Mouse (Mus musculus): ENCODE results near the gene Ccdc106. TPM values are rescaled to one million over a fixed set of nuclear protein-coding genes. Genes with fewer than 3 reads are reported as not detected.
"Not testable (repeated sequence)": the region's sequence is repeated elsewhere in the genome, so short reads cannot be mapped to it uniquely, and the experiment has no call there.

The Ccdc106 gene
- total RNA-seq, 2 experiments from 2014 or later = 59.7 to 59.9 TPM

DNA sequence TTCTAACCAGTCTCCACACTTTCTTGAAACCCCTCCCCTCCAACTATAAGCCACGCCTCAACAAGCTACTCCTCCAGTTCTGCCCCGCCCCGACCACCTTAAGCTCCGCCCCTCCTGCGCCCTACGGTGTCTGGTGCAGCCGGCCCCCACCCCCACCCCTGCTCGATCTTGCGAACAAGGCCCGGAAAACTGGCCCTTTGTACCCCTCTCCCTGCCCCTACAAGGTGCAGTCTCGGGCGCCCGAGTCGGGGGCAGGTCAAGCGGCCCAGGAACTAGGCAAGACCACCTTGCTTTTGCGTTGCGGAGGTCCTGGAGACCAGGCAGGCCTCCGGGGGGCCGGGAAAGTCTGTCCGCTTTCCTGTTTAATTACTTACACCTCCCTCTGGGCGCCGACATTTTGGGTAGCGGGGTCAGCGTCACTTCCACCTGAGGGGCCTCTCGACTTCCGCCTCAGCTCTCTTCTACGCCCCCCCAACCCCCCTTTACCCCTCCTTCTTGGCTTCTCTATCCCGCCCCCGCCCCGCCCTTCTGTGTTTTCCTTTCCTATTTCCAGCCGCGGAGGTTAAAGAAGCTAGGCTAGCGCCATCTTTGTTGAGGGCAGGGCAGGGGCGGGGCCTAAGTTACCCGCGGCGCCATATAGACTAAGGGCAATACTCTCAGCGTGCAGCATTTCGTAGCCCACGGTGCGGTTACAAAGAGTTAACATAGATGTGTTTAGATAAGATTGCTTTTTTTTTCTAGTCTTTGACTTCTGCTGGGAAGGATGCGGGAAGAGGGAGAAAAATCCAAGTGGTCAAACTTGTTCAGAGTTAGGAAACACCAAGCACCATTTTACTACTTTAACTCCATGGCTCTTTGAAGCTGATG lies 5.9 kb upstream of the Ccdc106 start, which contains the start of the genes Zfp524 and Fiz1:
Gene Zfp524 (plus strand): TSS at position 165 of the 867 bp plus-strand sequence.
Gene Fiz1 (minus strand): TSS at position 447 of the 867 bp plus-strand sequence.
- intact Hi-C loops (cut with DNase I) = no loop called here
- peak; percentile 96 for DNase-seq (ENCODE audit: extremely low spot score in 1 of 2, low spot score in 2 of 2)

DNA sequence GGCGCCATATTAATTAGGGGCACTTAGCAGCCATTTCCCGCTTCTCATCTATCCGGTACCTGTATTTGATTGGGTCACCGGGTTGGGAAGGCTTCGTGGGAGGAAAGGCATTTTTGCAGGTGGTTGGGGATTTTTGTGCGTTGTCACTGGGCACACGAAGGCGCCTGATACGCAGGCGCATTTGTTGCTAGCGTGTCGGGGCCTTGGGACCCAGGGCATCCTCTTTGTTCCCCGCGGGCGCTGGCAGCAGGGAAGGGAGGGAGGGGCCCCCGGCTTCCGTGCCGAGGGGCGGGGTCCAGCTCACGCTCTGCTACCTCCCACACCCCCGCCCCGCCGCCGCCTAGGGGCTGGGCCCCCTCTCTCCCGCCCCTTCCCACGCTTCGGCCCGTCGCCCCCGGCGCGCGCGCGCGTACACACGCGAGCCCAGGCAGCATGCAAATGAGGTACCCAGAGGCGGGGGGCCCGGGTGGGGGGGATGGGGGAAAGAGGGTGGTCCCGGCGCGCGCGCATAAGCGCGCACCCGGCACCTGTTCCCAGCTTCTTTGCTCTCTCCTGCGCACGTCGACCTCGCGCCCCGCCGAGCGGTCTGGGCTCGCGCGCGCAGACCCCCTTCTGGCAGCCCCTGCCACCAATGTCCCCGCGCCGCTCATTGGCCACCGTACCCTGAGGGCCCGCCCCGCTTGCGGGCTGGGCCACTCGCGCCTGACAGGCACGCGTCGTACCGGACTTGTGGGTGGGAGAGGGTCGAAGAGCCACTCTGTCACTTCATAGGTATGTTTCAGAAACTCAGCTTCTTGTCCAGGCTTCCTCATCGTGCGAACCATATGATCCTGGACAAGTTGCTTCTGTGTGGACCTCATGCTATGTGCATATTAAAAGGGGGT lies 5.0 kb upstream of the Ccdc106 start, which contains the start of gene Gm44973:
Gene Gm44973 (plus strand): TSS at position 379 of the 884 bp plus-strand sequence.
- intact Hi-C loops (cut with DNase I) = no loop called here
- peak; percentile 89 to 99 for DNase-seq (ENCODE audit: extremely low spot score in 1 of 2, low spot score in 2 of 2)

DNA sequence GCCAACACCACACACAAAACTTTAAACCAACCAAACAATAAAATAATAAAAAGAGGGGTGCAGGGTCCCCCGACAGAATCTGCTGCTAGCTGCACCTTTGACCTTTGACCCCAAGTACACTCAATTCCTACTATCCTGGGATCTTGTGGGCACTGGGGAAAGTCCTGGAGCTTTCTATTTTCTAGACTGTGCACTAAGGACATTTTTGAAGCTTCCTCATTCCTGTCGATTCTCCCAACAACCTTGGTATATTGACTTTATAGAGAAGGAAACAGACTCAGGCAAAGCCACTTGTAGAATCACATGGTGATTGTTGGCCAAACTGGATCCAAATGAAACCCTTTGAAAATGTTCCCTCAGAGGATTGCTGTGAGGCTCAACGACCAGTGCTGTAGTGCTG lies 4.3 kb upstream of the Ccdc106 start:
- intact Hi-C loops (cut with DNase I) = no loop called here
- DNase-seq (ENCODE audit: extremely low spot score in 1 of 2, low spot score in 2 of 2) = no peak

DNA sequence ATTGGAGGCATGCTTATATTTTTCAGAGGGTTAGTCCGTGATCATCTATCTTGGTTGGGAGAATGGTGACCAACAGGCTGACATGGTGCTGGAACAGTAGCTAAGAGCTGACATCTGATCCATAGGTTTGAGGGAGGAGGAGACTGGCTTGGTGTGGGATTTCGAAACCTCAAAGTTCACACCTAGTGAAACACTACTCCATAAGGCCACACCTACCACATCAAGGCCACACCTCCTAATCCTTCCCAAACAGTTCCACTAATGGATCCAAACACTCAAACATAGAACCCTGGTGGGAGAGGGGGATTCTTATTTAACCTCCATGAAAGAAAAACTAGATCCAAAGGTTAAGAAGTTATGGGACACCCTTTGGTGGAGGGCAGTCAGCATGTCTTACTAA lies 3.4 kb upstream of the Ccdc106 start:
- intact Hi-C loops (cut with DNase I) = no loop called here

DNA sequence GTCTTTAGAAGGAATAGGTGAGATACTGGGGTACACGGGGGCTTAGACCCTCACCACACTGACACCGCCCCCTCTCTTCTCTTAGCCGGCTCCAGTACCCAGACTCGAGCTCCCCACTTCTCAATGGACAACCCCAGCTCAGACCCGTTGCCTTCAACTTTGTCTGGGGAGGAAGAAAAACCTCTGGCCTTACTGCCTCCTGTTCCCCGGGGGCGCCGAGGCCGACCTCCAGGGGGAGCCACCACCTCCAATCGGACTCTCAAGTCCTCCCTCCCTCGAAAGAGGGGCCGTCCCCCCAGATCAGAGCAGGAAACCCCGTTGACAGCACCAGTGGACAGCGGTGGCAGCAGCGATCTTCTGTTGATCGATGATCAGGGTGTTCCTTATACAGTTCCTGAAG lies 3.0 kb upstream of the Ccdc106 start:
- intact Hi-C loops (cut with DNase I) = no loop called here
- DNase-seq (ENCODE audit: extremely low spot score in 1 of 2, low spot score in 2 of 2) = peak in 1 of 2 experiments; percentile 73

More for the DNA sequence above, 3.4 kb upstream of the Ccdc106 start:
- DNase-seq (ENCODE audit: extremely low spot score in 1 of 2, low spot score in 2 of 2) = no peak

DNA sequence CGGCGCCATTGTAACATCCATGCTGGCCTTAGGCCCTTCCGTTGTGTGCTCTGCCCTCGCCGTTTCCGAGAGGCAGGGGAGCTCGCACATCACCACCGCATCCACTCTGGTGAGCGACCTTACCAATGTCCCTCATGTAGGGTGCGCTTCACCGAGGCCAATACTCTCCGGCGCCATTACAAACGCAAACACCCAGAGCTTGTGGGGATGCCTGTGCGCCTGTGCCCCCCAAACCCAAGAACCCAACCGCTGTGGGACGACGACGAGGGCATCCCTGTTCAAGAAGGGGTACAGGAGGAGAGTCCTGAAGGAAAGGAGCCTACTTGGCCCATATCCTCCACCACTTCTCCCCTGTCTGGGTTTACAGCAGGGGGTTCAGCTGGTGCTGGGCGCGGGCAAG lies 2.4 kb upstream of the Ccdc106 start:
- peak in 1 of 2 experiments; percentile 27 for DNase-seq (ENCODE audit: extremely low spot score in 1 of 2, low spot score in 2 of 2)
- intact Hi-C loops (cut with DNase I) = no loop called here

DNA sequence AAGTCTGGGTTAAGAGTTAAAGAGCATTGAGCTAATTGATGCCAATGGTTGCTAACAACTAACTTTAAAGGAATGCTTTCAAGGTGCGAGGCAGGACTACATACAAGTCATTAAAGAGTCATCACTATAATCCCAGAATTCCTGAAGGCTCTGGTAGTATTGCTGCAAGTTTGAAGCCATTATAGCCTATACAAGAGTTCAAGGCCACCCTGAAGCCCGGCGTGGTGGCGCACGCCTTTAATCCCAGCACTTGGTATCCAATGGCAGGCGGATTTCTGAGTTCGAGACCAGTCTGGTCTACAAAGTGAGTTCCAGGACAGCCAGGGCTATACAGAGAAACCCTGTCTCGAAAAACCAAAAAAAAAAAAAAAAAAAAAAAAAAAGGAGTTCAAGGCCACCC lies 777 bp upstream of the Ccdc106 start:
- intact Hi-C loops (cut with DNase I) = not testable (repeated sequence)

DNA sequence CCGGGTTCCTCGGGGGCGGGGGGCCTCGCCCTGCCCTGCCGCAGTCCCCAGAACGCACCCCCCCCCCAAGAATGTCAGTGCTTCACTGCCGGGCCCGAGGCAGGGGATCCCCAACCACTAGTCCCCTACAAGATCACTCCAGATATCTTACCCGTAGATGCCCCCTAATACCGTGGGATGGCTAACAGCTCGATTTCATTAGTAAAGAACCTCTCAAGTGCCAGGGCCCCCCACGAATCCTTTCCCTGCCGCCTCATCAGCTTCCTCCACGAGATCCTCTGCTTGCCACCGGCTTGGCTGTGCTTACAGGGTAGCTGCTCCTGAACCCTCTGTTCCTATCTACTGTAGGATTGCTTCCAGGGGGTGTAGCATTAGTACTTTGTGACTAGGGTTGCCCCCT lies 332 bp downstream of the Ccdc106 start:
- intact Hi-C loops (cut with DNase I) = no loop called here
- no peak for DNase-seq (ENCODE audit: extremely low spot score in 1 of 2, low spot score in 2 of 2)

More for the DNA sequence above, 777 bp upstream of the Ccdc106 start:
- DNase-seq (ENCODE audit: extremely low spot score in 1 of 2, low spot score in 2 of 2) = not testable (repeated sequence)

DNA sequence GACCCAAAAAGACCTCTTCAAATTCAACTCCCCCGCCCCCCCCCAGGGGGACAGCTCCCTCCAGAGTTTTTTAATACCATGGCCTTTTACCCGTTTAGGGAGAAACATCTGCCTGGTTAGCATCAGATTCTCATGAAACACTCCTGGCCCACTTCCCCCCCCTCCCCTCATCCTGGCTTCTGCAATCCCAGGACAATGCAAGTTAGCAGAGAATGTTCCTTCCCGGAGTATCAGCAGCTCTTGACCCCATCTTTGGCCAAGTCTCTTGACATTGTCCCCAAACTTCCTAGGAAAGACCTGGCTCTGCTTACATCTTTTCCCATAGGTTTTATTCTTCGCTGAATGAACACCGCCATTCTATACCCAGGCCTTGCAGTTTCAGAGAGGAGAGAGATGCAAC lies 844 bp downstream of the Ccdc106 start:
- DNase-seq (ENCODE audit: extremely low spot score in 1 of 2, low spot score in 2 of 2) = peak in 1 of 2 experiments; percentile 25
- intact Hi-C loops (cut with DNase I) = no loop called here

DNA sequence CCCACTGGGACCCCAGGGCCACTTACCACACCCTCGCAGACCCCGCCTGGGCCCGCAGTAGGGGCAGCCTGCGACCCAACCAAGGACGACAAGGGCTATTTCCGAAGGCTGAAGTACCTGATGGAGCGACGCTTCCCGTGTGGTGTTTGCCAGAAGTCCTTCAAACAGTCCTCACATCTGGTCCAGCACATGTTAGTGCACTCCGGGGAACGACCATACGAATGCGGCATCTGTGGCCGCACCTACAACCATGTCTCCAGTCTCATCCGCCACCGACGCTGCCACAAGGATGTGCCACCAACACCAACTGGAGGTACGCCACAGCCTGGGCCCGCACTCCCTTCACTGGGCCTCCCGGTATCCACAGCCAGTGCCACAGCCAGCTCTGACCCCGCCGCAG lies 9.2 kb downstream of the Ccdc106 start:
- intact Hi-C loops (cut with DNase I) = no loop called here
- no peak for DNase-seq (ENCODE audit: extremely low spot score in 1 of 2, low spot score in 2 of 2)

DNA sequence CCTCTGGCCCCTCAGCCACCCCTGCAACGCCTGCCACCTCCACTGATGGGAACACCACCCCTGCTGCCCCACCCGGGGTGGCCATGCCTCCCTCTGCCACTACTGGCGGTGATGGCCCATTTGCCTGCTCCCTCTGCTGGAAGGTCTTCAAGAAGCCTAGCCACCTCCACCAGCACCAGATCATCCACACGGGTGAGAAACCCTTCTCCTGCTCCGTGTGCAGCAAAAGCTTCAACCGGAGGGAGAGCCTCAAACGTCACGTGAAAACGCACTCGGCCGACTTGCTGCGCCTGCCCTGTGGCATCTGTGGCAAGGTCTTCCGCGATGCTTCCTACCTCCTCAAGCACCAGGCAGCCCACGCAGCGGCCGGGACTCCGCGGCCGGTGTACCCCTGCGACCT lies 9.6 kb downstream of the Ccdc106 start:
- peak in 1 of 2 experiments; percentile 37 for DNase-seq (ENCODE audit: extremely low spot score in 1 of 2, low spot score in 2 of 2)
- intact Hi-C loops (cut with DNase I) = no loop called here

DNA sequence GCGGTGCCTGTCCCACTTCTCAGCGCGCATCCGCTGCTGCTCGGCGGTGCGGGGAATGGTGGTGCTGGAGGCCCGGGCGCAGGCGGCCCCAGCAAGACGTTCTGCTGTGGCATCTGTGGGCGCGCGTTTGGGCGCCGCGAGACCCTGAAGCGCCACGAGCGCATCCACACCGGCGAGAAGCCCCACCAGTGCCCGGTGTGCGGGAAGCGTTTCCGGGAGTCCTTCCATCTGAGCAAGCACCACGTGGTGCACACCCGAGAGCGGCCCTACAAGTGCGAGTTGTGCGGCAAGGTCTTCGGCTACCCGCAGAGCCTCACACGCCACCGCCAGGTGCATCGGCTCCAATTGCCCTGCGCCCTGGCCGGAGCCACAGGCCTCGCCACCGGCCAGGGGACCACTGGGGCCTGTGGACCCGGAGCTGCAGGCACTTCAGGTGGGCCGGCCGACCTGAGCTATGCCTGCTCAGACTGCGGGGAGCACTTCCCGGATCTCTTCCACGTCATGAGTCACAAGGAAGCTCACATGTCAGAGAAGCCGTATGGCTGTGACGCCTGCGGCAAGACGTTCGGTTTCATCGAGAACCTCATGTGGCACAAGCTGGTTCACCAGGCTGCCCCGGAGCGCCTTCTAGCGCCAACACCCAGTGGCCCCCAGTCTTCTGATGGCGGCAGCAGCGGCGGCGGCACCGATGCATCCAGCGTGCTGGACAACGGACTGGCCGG lies 10.4 kb downstream of the Ccdc106 start:
- peak in 1 of 2 experiments; percentile 36 for DNase-seq (ENCODE audit: extremely low spot score in 1 of 2, low spot score in 2 of 2)
- intact Hi-C loops (cut with DNase I) = no loop called here

DNA sequence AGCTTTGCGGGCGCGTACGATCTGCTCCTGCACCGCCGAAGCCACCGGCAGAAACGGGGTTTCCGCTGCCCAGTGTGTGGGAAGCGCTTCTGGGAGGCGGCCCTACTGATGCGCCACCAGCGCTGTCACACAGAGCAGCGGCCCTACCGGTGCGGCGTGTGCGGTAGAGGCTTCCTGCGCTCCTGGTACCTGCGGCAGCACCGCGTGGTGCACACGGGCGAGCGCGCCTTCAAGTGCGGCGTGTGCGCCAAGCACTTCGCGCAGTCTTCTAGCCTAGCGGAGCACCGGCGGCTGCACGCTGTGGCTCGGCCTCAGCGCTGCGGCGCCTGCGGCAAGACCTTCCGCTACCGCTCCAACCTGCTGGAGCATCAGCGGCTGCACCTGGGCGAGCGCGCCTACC lies 11.1 kb downstream of the Ccdc106 start:
- intact Hi-C loops (cut with DNase I) = no loop called here
- DNase-seq (ENCODE audit: extremely low spot score in 1 of 2, low spot score in 2 of 2) = no peak

DNA sequence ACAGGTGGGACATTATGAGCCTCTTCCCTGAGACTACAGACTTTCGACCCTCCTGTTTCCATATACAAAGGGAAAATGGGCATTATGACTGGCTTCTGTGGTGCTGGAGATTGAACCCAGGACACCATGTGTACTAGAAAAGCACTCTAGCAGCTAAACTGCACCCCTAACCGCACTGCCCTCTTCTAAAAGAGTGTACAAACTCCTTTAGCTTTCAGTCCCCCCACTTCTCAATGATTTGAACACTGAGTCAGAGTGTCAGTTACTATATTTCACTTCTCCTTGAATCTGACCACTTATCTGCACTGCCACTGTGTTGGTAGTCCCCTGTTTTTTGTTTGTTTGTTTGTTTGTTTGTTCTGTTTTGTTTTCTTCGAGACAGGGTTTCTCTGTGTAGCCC lies 13.5 kb downstream of the Ccdc106 start, which contains the start of gene 4632433K11Rik:
Gene 4632433K11Rik (plus strand): TSS at position 301 of the 400 bp plus-strand sequence.
- no peak for DNase-seq (ENCODE audit: extremely low spot score in 1 of 2, low spot score in 2 of 2)

DNA sequence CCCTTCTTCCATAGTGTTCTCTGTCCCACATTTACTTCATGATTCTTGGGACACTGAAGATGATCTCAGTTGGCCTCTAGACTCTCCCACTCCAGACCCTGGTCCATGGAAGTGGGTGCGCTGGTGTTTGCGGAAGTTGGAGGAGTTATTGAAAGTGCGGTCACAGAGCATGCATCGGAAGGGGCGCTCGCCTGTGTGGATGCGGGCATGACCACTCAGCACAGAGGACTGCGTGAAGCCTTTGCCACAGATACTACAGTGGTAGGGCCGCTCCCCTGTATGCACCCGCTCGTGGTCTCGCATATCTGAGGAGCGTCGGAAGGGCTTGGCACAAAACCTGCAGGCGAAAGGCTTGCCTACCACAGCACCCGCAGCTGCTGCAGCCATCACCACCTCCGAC lies 15.3 kb downstream of the Ccdc106 start:
- intact Hi-C loops (cut with DNase I) = no loop called here
- DNase-seq (ENCODE audit: extremely low spot score in 1 of 2, low spot score in 2 of 2) = peak in 1 of 2 experiments; percentile 30

More for the DNA sequence above, 13.5 kb downstream of the Ccdc106 start, which contains the start of gene 4632433K11Rik:
- intact Hi-C loops (cut with DNase I) = no loop called here

DNA sequence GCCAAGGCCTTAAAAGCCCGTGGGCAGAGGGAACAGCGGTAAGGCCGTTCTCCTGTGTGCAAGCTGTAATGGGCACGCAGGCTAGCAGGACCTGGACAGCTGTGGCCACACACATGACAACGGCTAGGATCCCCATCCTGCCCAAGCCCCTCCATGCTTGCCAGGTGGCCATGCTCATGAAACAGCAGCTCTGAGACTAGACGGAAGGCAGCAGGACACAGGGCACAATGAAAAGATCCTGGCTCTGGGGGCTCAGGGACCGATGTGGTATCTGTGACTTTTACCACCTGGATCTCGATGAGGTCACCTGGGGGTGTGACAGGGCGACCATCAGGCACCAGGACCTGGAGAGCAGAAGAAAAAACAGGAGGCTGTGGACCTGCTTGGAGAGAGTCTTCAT lies 15.8 kb downstream of the Ccdc106 start:
- no peak for DNase-seq (ENCODE audit: extremely low spot score in 1 of 2, low spot score in 2 of 2)
- intact Hi-C loops (cut with DNase I) = no loop called here

DNA sequence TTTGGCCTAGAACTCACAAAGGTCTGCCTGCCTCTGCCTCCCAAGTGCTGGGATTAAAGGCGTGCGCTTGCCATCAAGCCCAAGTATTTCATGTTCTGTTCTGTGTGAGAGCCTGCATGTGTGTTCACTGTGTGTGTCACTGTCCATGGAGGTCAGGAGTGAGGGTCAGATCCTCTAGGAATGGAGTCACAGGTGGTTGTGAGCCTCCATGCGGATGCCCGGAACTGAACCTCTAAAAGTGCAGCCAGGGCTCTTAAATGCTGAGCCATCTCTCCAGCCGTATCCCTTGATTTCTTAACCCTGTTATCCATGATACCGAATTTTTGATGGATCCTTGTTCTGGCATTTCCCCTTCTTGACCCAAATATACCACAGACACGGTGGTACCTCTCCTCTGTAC lies 16.7 kb downstream of the Ccdc106 start:
- DNase-seq (ENCODE audit: extremely low spot score in 1 of 2, low spot score in 2 of 2) = no peak
- intact Hi-C loops (cut with DNase I) = no loop called here

DNA sequence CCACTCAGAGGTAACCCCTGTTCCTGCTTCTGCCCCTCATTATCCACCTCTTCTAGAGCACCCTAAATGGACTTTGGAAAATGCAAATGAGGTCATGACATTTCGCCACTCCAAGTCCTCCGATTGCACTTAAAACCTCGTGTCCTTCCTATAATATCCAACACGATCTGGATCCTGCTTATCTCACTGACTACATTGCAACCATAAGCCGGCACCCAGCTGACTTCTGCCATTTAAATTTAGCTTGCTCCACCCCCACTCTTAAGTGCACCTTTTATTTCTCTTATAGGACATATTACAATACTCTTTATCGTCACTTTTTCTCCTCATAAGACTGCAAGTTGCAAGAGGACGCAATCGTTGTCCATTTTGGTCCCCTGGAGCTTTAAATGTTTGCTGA lies 17.1 kb downstream of the Ccdc106 start:
- DNase-seq (ENCODE audit: extremely low spot score in 1 of 2, low spot score in 2 of 2) = no peak
- intact Hi-C loops (cut with DNase I) = no loop called here
